Mouse (Mus musculus): ENCODE measurements around the gene Zbtb22. TPM values are rescaled to one million over a fixed set of nuclear protein-coding genes. Genes with fewer than 3 reads are reported as not detected.

Gene Zbtb22
- total RNA-seq, 2 experiments from 2014 or later = 35.0 to 35.8 TPM

- intact Hi-C loops (cut with DNase I) = no loop called here
- peak in 1 of 2 experiments; percentile 61 for DNase-seq (ENCODE audit: extremely low spot score in 1 of 2, low spot score in 2 of 2)
These were observed 39.2 kb downstream of the Zbtb22 start for GRCm38 (mm10) chr17:33954646-33955554.

- DNase-seq (ENCODE audit: extremely low spot score in 1 of 2, low spot score in 2 of 2) = peak; percentile 95 to 98
These were observed 40.0 kb downstream of the Zbtb22 start, which contains the start of the genes Vps52 and Rps18 for GRCm38 (mm10) chr17:33955555-33956214. TSS of gene Vps52 (plus strand) at chr17:33955812. TSS of gene Rps18 (minus strand) at chr17:33956001.

GRCm38 (mm10) chr17:33956336-33956735 lies 40.6 kb downstream of the Zbtb22 start:
- intact Hi-C loops (cut with DNase I) = no loop called here
- no peak for DNase-seq (ENCODE audit: extremely low spot score in 1 of 2, low spot score in 2 of 2)

More at GRCm38 (mm10) chr17:33955555-33956214, 40.0 kb downstream of the Zbtb22 start, which contains the start of the genes Vps52 and Rps18:
- intact Hi-C loops (cut with DNase I) = no loop called here

DNA sequence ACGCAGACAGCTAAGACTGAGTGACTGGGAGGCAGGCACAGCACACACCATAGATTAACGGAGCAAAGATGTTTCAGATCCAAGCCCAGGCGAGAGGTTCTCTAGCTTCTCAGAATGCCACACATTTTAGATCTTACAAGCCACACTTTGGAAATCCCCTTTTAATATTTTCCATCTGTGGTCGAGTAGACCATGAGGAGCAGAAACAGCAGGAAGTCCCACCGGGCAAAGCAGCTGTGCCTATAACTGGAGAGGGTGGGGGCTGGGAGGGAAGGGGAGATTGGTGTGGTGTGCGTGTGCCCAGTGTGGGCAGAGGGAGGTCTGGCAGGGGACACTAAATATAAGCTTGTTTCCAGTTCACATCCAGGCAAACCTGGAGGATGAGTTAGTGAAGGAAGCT lies 41.8 kb downstream of the Zbtb22 start:
- DNase-seq (ENCODE audit: extremely low spot score in 1 of 2, low spot score in 2 of 2) = no peak
- intact Hi-C loops (cut with DNase I) = loop anchor here (1.0 kb wide), 1 partner anchor 64 kb away; no protein-coding TSS in a partner anchor

GRCm38 (mm10) chr17:33958451-33958850 lies 42.7 kb downstream of the Zbtb22 start:
- DNase-seq (ENCODE audit: extremely low spot score in 1 of 2, low spot score in 2 of 2) = no peak
- intact Hi-C loops (cut with DNase I) = no loop called here

DNA sequence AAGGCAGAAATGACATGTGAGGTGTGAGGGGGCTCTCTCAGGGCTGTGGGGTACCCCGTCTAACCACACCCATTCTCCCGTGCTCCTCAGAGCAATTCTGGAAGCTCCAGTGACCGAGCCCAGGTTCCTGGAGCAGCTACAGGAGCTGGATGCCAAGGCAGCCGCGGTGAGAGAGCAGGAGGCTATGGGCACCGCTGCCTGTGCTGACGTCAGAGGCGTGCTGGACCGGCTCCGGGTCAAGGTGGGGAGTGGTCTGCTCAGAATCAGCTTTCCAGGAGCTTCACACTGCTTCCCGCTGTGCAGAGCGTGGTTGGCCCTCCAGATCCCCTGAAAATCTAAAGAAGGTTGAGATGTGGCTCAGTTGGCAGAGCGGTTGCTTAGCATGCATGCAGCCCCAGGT lies 43.4 kb downstream of the Zbtb22 start:
- intact Hi-C loops (cut with DNase I) = no loop called here
- no peak for DNase-seq (ENCODE audit: extremely low spot score in 1 of 2, low spot score in 2 of 2)

DNA sequence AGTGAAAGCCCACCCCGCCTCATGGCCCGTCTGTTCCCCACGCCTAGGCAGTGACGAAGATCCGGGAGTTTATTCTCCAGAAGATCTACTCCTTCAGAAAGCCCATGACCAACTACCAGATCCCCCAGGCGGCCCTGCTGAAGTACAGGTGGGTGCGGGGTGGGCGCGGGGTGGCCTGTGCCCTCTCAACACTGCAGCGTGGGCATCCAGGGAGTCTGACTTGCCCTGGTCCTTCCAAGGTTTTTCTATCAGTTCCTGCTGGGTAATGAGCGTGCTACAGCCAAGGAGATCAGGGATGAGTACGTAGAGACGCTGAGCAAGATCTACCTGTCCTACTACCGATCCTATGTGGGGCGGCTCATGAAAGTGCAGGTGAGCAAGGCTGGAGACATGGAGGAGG lies 44.2 kb downstream of the Zbtb22 start:
- no peak for DNase-seq (ENCODE audit: extremely low spot score in 1 of 2, low spot score in 2 of 2)
- intact Hi-C loops (cut with DNase I) = loop anchor here (2.0 kb wide), 1 partner anchor 1319 kb away; no protein-coding TSS in a partner anchor

DNA sequence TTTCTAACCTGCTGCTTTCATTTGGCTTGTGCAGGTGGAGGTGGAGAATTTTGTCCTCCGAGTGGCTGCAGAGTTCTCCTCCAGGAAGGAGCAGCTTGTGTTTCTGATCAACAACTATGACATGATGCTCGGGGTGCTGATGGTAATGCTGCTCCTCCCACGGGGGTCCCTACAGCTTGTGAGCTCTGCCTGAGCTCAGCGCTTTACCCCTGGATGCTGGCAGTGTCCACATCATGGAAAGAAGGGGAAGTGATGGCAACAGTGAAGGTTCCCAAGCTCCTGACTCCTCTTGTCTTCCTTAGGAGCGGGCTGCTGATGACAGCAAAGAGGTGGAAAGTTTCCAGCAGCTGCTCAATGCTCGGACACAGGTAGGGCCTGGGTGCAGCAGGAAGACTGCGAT lies 47.2 kb downstream of the Zbtb22 start:
- intact Hi-C loops (cut with DNase I) = no loop called here
- DNase-seq (ENCODE audit: extremely low spot score in 1 of 2, low spot score in 2 of 2) = no peak

GRCm38 (mm10) chr17:33965082-33965845 lies 49.6 kb downstream of the Zbtb22 start:
- intact Hi-C loops (cut with DNase I) = no loop called here
- DNase-seq (ENCODE audit: extremely low spot score in 1 of 2, low spot score in 2 of 2) = no peak

DNA sequence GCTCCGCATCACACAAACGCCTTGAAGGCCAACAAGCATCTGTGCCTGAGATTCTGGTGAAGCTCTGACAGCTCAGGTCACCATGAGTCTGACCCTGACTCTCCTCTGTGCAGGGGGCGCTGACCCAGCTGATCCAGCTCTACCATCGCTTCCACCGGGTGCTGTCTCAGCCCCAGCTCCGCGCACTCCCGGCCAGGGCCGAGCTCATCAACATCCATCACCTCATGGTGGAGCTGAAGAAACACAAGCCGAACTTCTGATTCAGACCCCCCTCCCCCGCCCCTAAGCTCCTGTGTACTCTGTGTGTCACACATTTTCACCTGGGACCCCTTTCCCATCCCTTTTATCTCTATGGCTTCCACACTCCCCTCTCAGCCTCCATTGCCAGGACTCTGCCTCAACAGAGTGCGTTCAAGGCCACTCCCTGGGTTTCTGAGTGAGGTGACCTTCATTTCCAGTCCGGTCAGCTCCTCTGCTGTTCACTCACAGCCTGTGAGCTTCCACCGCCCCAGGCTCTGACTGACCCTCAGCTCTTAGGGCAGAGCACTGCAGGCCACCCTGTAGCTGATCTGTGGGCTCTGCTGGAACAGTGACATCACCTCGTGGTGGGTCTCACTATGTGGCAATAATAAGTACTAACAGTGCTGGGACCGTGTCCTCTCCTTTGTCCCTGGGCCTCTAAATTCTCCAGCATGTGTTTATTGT lies 50.3 kb downstream of the Zbtb22 start:
- DNase-seq (ENCODE audit: extremely low spot score in 1 of 2, low spot score in 2 of 2) = peak in 1 of 2 experiments; percentile 42
- intact Hi-C loops (cut with DNase I) = no loop called here

- DNase-seq (ENCODE audit: extremely low spot score in 1 of 2, low spot score in 2 of 2) = peak; percentile 67 to 74
- intact Hi-C loops (cut with DNase I) = no loop called here
These were observed 52.8 kb downstream of the Zbtb22 start for GRCm38 (mm10) chr17:33968489-33968888.

Small RNA genes lying within 50 kb of the gene (microRNA-seq; reads per million reads assigned to microRNA genes)
- not detected for gene Gm27740

Other genes with a start within 250 kb of the Zbtb22 start
- 100 to 1,000 TPM; 113 to 115 TPM for gene Hnrnpm, start 229.0 kb upstream of the Zbtb22 start, total RNA-seq (2021)
- 10 to 100 TPM; 81.5 to 82.1 TPM for gene March2, start 197.2 kb upstream of the Zbtb22 start, total RNA-seq (2021)
- gene Rab11b, start 155.4 kb upstream of the Zbtb22 start, total RNA-seq (2021) = 100 to 1,000 TPM; 336 to 350 TPM
- gene Angptl4, start 134.1 kb upstream of the Zbtb22 start, total RNA-seq (2021) = 1 to 10 TPM; 5.2 to 9.1 TPM
- 10 to 100 TPM; 37.9 to 38.2 TPM for gene Kank3, start 105.4 kb upstream of the Zbtb22 start, total RNA-seq (2021)
- 100 to 1,000 TPM; 861 to 875 TPM for gene Rps28, start 91.3 kb upstream of the Zbtb22 start, total RNA-seq (2021)
- 100 to 1,000 TPM; 225 to 228 TPM for gene Ndufa7, start 91.3 kb upstream of the Zbtb22 start, total RNA-seq (2021)
- gene Cd320, start 72.8 kb upstream of the Zbtb22 start, total RNA-seq (2021) = 10 to 100 TPM; 24.1 to 26.4 TPM
- gene Gm7029, start 42.1 kb upstream of the Zbtb22 start, total RNA-seq (2021) = not detected
- gene Kifc1, start 25.2 kb upstream of the Zbtb22 start, total RNA-seq (2021) = 1 to 10 TPM; 3.9 to 7.1 TPM
- gene Platr17, start 10.8 kb upstream of the Zbtb22 start, total RNA-seq (2021) = 1 to 10 TPM; 1.2 TPM
- 10 to 100 TPM; 26.5 to 28.1 TPM for gene Daxx, start 6.5 kb upstream of the Zbtb22 start, total RNA-seq (2021)
- gene Tapbp, start within 50 bp of the Zbtb22 start, total RNA-seq (2021) = 10 to 100 TPM; 33.0 to 34.7 TPM
- 10 to 100 TPM; 67.1 to 68.4 TPM for gene Rgl2, start 13.6 kb downstream of the Zbtb22 start, total RNA-seq (2021)
- gene Pfdn6, start 24.4 kb downstream of the Zbtb22 start, total RNA-seq (2021) = 10 to 100 TPM; 89.2 to 96.1 TPM
- 10 to 100 TPM; 20.5 to 20.9 TPM for gene Wdr46, start 24.8 kb downstream of the Zbtb22 start, total RNA-seq (2021)
- 1 to 10 TPM; 5.2 to 9.8 TPM for gene B3galt4, start 35.6 kb downstream of the Zbtb22 start, total RNA-seq (2021)
- gene Vps52, start 39.9 kb downstream of the Zbtb22 start, total RNA-seq (2021) = 10 to 100 TPM; 71.3 to 77.5 TPM
- 100 to 1,000 TPM; 440 to 443 TPM for gene Rps18, start 40.1 kb downstream of the Zbtb22 start, total RNA-seq (2021)
- gene H2-K1, start 84.4 kb downstream of the Zbtb22 start, total RNA-seq (2021) = 10 to 100 TPM; 10.6 to 11.8 TPM
- gene Ring1, start 108.8 kb downstream of the Zbtb22 start, total RNA-seq (2021) = 10 to 100 TPM; 23.2 to 24.9 TPM
- 10 to 100 TPM; 29.7 to 32.0 TPM for gene H2-Ke6, start 112.2 kb downstream of the Zbtb22 start, total RNA-seq (2021)
- 100 to 1,000 TPM in 1 of 2 experiments, 10 to 100 TPM in 1; 90.7 to 101 TPM for gene Slc39a7, start 115.8 kb downstream of the Zbtb22 start, total RNA-seq (2021)
- gene Rxrb, start 115.9 kb downstream of the Zbtb22 start, total RNA-seq (2021) = 10 to 100 TPM; 74.8 to 78.7 TPM
- 10 to 100 TPM; 12.2 to 14.3 TPM for gene Col11a2, start 123.5 kb downstream of the Zbtb22 start, total RNA-seq (2021)
- under 1 TPM in 1 of 2 experiments, not detected in 1; 0.55 TPM for gene H2-Oa, start 176.4 kb downstream of the Zbtb22 start, total RNA-seq (2021)
- 10 to 100 TPM; 26.6 to 27.7 TPM for gene H2-DMa, start 203.6 kb downstream of the Zbtb22 start, total RNA-seq (2021)
- 100 to 1,000 TPM; 266 to 271 TPM for gene Brd2, start 206.7 kb downstream of the Zbtb22 start, total RNA-seq (2021)
- 1 to 10 TPM in 1 of 2 experiments, under 1 TPM in 1; 0.99 to 1.4 TPM for gene H2-DMb2, start 227.4 kb downstream of the Zbtb22 start, total RNA-seq (2021)
- gene H2-DMb1, start 237.2 kb downstream of the Zbtb22 start, total RNA-seq (2021) = 1 to 10 TPM; 1.2 to 1.8 TPM

Measured in left cerebral cortex, postnatal 10 days (tissue).